Mouse (Mus musculus) lung, postnatal 0 days (tissue): Measurements from ENCODE around the gene Itpr2.

ENCODE experiments used
- CTCF ChIP-seq: IDR thresholded peaks from 2 replicates; pipeline ENCODE4 v1.5.1; 2016; ENCODE audit warnings: antibody characterized with exemption, mild to moderate bottlenecking
- EP300 ChIP-seq: IDR thresholded peaks from 2 replicates; pipeline ENCODE4 v1.6.1; 2016; ENCODE audit warnings: antibody characterized with exemption, mild to moderate bottlenecking, control low read depth

GRCm38 (mm10) chr6:146513899-146514298, 11.9 kb upstream of the Itpr2 start:
- TF ChIP-seq CTCF, result no peak
- TF ChIP-seq EP300, result no peak
